Mouse (Mus musculus): ENCODE data around the gene Ndufa4l2. TPM values are rescaled to one million over a fixed set of nuclear protein-coding genes. Genes with fewer than 3 reads are reported as not detected.

Gene Ndufa4l2
- total and polyA plus RNA-seq, 3 experiments = 21.8 to 26.6 TPM; not detected in 1

- peak overlapping the region; percentile 97; the same call in 1 of the 2 replicates for H3K27ac ChIP-seq (ENCODE audit: control insufficient read depth, low read depth, low read length)
- peaks cover 29% of the 10 kb centered on the region for H3K79me2 ChIP-seq (ENCODE audit: control insufficient read depth, insufficient read depth, low read length, poor library complexity)
- peak overlapping the region; percentile 96 for H3K9ac ChIP-seq (ENCODE audit: control insufficient read depth, low read depth, low read length, poor library complexity, severe bottlenecking)
- H3K9me3 ChIP-seq (replicated peaks; ENCODE audit: insufficient read depth, low read length) = no peaks in the 10 kb centered on the region
- H3K36me3 ChIP-seq (ENCODE audit: control insufficient read depth in 1 of 2, insufficient read depth in 2 of 2, low read length in 2 of 2) = peaks cover 0 to 24% of the 10 kb centered on the region in 2 experiments; a peak in 3 of 4 replicates
- H3K4me1 ChIP-seq (ENCODE audit: control insufficient read depth in 1 of 2, insufficient read depth in 2 of 2, low read length in 2 of 2) = peaks cover 2 to 32% of the 10 kb centered on the region in 2 experiments; a peak in 3 of 4 replicates
- TF ChIP-seq ZNF384 (IDR thresholded peaks at IDR 0.05; ENCODE audit: low read depth, low read length) (no peak), ETS1 (IDR thresholded peaks at IDR 0.05; ENCODE audit: low read depth, low read length) (no peak), EP300 (IDR thresholded peaks at IDR 0.05; ENCODE audit: low read depth in 1 of 2, low read length in 2 of 2) (no peak), SMC3 (IDR thresholded peaks at IDR 0.05; ENCODE audit: low read depth, low read length) (no peak), MYB (IDR thresholded peaks at IDR 0.05; ENCODE audit: low read depth, low read length) (no peak), ELF1 (IDR thresholded peaks at IDR 0.05; ENCODE audit: low read depth, low read length) (no peak), ZMIZ1 (IDR thresholded peaks at IDR 0.05; ENCODE audit: low read depth, low read length) (no peak), ZC3H11A (IDR thresholded peaks at IDR 0.05; ENCODE audit: low read depth, low read length) (no peak), GATA1 (IDR thresholded peaks at IDR 0.05; ENCODE audit: low read depth, low read length) (no peak), TCF12 (IDR thresholded peaks at IDR 0.05; ENCODE audit: low read depth, low read length) (no peak), POLR2AphosphoS2 (IDR thresholded peaks at IDR 0.05; ENCODE audit: low read length) (no peak), MAFK (IDR thresholded peaks at IDR 0.05; ENCODE audit: borderline replicate concordance, low read depth, low read length) (no peak), E2F4 (IDR thresholded peaks at IDR 0.05; ENCODE audit: borderline replicate concordance, low read depth, low read length) (no peak), ZKSCAN1 (IDR thresholded peaks at IDR 0.05; ENCODE audit: low read depth, low read length) (no peak), MEF2A (IDR thresholded peaks at IDR 0.05; ENCODE audit: extremely low read depth, insufficient replicate concordance, low read depth, low read length, poor library complexity, severe bottlenecking) (no peak), MYC (IDR thresholded peaks at IDR 0.05; ENCODE audit: low read depth, low read length) (no peak), KAT2A (conservative IDR thresholded peaks at IDR 0.05; ENCODE audit: low read depth, low read length) (no peak), USF2 (IDR thresholded peaks at IDR 0.05; ENCODE audit: borderline replicate concordance in 1 of 2, insufficient read depth in 1 of 2, low read depth in 1 of 2, low read length in 2 of 2) (no peak), MXI1 (IDR thresholded peaks at IDR 0.05; ENCODE audit: low read depth, low read length) (no peak)
- DNase-seq (ENCODE audit: low read depth, low spot score) = peak; percentile 47
- H3K27me3 ChIP-seq (ENCODE audit: control insufficient read depth in 1 of 2, insufficient read depth in 2 of 2, low read length in 2 of 2) = no peaks in the 10 kb centered on the region
- H3K4me3 ChIP-seq (ENCODE audit: control insufficient read depth in 1 of 2, insufficient read depth in 1 of 2, low read depth in 2 of 2, low read length in 2 of 2) = peak overlapping the region; percentile 65 to 87
Observed at GRCm38 (mm10) chr10:127519903-127520713, 5.3 kb downstream of the Ndufa4l2 start.
